Mouse (Mus musculus) spleen, embryonic (tissue): ENCODE measurements around the gene Timm17a.

Experiments
- CTCF ChIA-PET: fragments of 350-600 bp; sonication (Branson Sonifier 250); formaldehyde crosslinking; loops from one replicate; lab custom pipeline; 2022; lab: Charles Lee

The Timm17a gene

GRCm38 (mm10) chr1:135313284-135314031, at the start of gene Timm17a:
TSS of gene Timm17a (minus strand) at chr1:135313778.
- CTCF ChIA-PET = interaction anchor here (0.7 kb wide), 1 partner anchor 1483 kb away, joined by 3 read pairs; no protein-coding TSS in a partner anchor

DNA sequence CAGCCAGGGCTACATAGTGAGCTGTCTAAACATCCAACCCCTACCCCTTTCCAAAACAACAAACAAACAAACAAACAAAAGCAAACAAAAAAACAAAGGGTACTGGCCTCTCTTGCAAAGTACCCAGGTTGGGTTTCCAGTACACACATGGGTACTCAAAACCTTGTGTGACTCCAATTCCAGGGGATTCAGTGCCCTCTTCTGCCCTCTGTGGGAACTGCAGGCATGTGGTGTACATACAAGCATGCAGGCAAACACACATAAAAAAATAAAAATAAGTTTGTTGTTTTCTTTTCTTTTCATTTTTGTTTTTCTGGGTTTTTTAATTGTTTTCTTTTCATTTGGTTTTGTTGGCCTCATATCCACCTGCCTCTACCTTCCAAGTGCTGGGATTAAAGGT, 48.5 kb upstream of the Timm17a start:
- CTCF ChIA-PET = no interaction called here

GRCm38 (mm10) chr1:135361491-135361890, 47.9 kb upstream of the Timm17a start:
- CTCF ChIA-PET = no interaction called here

DNA sequence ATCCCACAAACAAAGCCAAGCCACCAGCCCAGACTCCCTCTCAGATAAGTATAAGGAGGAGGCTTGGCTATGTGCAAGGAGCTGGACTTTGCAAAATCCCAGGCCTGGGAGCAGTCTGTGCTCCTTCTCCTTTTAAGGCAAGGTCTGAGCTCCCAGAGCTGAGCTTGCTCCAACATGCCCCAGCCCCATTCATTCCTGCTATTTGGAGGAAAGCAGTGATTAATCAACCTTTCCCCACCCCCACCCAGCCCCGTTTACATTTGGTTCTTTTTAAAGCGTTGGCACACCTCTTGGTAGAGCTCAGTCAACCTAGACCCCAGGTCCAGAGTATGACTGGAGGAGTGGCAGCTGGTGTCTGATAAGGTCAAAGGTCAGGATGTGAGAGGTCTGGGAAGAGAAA, 45.5 kb upstream of the Timm17a start:
- CTCF ChIA-PET = interaction anchor here (0.6 kb wide), 1 partner anchor 1628 kb away, joined by 4 read pairs; no protein-coding TSS in a partner anchor

DNA sequence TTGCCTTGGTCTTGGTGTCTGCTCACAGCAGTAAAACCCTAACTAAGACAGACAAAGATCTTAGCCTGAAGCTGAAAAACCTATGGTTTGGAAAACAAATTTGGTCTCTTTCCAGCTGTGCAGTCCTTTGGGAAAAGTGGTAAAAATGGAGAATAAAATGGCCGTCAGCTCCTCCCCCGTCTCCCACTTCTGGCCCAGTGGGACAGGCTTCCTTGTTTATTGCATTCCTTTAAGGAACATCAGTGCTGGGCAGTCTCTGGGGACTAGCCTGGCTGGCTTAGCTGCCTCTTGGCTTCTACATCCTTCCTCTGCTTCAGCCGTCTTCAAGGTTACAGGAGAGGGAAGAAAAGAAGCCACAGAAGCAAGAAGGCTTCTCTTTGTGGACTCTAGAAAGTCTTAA, 38.4 kb upstream of the Timm17a start:
- CTCF ChIA-PET = no interaction called here

GRCm38 (mm10) chr1:135347498-135348169, 34.1 kb upstream of the Timm17a start:
- CTCF ChIA-PET = interaction anchor here (0.7 kb wide), 1 partner anchor 583 kb away, joined by 15 read pairs; no protein-coding TSS in a partner anchor

DNA sequence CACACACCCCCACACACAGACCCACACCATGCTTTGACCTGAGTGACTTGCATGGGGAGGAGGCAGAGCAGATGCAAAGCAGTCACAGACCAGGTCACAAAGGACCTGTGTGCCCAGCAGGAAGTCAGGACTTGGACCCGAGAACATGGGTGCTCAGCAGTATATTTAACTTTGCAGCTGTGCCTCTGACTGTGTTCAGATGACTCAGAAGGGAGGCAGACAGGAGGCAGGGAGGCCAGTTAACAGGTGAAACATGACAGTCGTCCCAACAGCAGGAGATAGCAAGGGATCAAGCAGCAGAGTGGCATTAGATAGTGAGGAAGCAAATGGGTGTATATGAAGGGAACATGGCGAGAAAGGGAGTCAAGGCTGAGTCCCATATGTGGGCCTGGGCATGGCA, 33.3 kb upstream of the Timm17a start:
- CTCF ChIA-PET = no interaction called here

- CTCF ChIA-PET = interaction anchor here (0.6 kb wide), 1 partner anchor 143 kb away, joined by 3 read pairs; no protein-coding TSS in a partner anchor
These were observed 30.4 kb upstream of the Timm17a start for GRCm38 (mm10) chr1:135344026-135344425.

DNA sequence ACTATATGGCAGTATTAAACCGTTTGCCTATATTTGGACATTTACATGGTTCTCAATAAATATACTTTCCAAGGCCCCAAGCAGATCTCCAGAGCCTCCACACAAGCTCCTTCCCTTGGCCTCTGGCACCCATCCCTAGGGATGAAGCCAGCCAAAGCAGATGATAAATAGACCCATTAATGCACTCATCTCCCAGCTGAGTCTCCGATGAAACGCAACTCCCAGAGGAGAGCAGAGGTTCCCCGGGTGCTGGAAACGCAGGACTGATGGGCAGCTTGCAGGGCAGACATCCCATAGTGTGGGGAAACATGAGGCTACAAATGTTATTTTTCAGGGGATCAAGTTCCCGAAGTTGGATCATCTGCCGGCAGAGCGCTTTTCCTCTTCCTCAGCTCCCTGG, 28.4 kb upstream of the Timm17a start:
- CTCF ChIA-PET = no interaction called here

GRCm38 (mm10) chr1:135330578-135330977, 17.0 kb upstream of the Timm17a start:
- CTCF ChIA-PET = no interaction called here

GRCm38 (mm10) chr1:135328368-135328767, 14.8 kb upstream of the Timm17a start:
- CTCF ChIA-PET = no interaction called here

- CTCF ChIA-PET = no interaction called here
These were observed 12.4 kb upstream of the Timm17a start for GRCm38 (mm10) chr1:135325934-135326333.

GRCm38 (mm10) chr1:135324571-135324970, 11.0 kb upstream of the Timm17a start, which contains the start of gene Lmod1:
TSS of gene Lmod1 (plus strand) at chr1:135324807.
- CTCF ChIA-PET = interaction anchor here (0.8 kb wide), 1 partner anchor 98 kb away, joined by 3 read pairs; no protein-coding TSS in a partner anchor

DNA sequence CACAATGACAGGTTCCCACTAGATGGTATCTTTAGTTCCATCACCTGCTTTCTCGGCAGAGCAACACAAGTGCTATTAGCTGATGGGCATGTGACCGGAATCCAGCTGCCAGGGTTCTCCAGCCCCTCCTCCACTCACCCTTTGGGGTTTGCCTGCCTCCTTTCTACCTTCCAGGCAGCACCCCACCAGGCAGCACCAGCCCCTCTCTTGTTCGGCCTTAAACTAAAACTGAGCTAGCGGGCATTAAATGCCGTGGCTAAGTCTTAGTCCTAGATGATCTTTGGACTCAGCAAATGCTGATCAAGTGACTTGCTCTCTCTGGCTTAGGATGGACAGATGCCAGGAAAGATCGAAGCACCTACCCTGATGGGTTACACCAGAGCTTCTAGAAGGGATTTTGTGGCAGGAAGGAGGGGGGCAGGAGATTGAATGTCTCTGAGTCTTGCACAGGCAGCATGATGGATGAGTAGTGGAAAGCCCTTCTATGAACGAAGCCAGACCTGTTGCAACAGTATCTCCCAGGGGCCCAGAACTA, 9.9 kb upstream of the Timm17a start:
- CTCF ChIA-PET = no interaction called here

GRCm38 (mm10) chr1:135312201-135312600, 1.4 kb downstream of the Timm17a start:
- CTCF ChIA-PET = no interaction called here

DNA sequence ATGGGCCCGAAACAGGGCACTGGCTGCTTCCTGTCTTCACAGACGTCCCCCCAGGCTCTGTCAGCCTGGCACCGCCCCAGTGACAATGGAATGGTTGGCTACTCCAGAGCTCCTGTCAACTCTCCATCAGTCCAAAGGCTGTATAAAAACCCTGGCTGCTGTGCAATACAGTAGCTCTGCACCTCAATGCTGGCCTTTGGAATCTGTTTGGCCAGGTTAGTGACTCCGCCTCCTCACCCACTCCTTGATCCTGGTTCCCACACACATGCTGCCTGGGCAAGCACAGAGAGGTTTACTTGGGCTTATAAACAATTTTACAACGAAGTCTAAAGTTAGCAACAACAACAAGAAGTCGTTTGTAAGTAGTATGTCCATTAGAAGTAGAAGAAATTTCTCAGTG, 2.2 kb downstream of the Timm17a start:
- CTCF ChIA-PET = interaction anchor here (0.8 to 1.0 kb wide), 2 partner anchors 9 to 66 kb away, joined by 3 to 6 read pairs; no protein-coding TSS in a partner anchor

- CTCF ChIA-PET = no interaction called here
These were observed 22.7 kb downstream of the Timm17a start for GRCm38 (mm10) chr1:135290908-135291307.

- CTCF ChIA-PET = no interaction called here
These were observed 27.3 kb downstream of the Timm17a start for GRCm38 (mm10) chr1:135286311-135286710.

DNA sequence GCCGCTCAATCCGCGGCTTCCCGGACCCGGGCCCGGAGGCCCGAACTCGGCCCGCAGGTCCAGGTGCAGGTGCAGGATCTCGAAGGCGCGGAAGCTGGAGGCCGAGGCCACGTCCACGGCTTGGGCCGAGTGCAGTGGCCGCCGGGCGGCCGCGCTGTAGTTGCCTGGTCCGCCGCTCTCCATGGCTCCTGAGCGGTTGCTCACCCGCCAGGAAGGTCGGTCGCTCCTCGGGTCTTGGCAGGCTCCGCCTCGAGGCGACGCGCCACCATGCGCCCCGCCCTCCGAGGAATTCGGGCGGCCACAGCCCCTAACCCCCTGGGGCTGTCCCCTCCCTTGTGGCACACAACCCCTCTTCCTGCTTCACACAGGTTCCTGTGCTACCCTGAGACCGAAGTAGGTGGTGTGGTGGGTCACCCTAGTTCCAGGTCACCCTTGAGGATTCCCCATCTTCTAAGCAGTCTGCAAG, 29.7 kb downstream of the Timm17a start, which contains the start of gene Rnpep:
Gene Rnpep (minus strand): TSS at position 259 of the 466 bp plus-strand sequence.
- CTCF ChIA-PET = no interaction called here

DNA sequence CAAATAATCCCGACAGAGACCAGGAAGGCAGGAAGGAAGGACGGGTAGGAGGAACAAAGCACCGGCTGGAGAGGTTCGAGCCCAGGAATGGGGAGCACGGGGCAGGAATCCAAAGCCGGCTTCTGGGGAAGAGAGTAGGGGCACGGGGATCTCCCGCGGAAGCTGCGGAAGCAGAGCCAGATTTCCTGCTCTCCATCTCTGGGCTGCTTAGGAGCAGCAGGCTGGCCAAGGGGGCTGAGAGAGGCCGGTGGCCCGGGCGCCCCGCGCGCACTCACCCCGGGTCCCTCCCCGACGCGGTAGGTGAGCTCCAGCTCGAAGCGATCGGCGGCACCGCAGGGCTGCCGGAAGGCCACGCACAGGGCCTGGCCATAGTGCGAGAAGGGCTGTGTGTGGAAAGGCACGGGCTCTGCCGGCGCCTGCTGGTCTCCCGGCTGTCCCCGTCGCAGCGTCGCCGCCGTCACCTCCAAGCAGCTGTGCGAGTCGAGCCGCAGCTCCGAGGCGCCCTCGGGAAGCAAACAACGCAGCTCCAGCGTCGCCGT, 30.2 kb downstream of the Timm17a start:
- CTCF ChIA-PET = no interaction called here

DNA sequence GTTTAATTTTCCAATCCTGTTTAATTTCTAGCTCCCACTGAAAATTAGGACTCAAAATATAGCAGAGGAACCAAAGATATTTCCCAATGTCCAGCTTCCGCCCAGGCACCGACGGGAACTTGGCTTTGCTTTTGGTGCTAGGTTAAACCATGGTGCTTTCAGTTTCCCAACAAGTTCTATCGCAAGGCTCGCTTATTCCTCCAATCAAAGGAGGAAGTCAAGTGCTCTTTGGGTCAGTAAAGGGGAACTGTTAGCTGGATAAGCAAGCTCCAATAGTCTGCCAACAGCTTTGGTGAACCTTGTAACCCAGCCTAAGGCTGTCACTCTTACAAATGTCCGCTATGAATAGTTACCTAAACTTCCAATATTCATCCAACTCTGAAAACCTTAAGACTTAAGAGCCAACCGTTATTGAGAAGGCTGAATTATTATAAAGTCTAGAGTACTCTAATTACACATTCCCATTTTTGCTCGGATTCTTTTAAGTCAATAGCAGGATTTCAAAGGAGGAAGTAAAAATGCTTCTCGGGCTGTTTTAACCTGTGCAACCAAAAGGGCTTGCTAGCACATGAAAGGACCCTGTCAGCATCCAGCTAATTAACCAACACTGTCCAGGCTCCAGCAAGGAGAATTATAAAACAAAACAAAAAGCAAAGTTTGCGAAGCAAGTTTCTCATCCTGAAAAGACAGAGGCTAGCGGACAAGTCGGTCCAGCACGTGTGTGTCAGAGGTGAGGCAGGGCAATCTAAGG, 30.9 kb downstream of the Timm17a start:
- CTCF ChIA-PET = no interaction called here
